8 mouse cellular contexts compared by ENCODE assay signal in the genomic region with DNA sequence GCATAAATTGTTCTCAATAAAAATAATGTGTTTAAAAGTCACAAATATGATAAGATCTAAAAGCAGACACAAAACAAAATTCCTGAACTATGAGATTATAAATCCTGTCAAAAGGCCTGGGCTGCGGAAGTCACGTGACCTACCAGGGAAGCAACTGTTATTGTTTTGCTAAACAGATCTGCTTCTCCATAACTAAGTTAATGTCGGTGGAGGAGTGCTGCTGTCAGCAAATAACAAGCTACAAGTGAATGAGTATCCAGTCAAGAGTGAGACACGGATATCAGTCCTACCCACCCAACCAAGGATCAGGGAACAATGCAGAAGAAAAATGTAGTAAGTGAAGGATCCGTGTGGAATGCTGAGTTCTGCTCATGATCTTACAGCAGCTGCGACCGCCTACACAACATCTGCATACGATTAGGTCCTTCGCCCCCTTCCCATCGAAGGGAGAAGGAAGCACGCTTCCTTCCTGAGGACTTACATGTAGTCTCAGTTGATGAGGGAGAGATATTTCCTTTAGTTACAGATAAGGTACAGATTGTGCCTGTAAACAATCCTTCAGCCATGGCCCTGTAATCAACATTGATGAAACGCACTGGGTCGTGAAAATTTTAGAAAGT. TPM values are rescaled to one million over a fixed set of nuclear protein-coding genes. Genes with fewer than 3 reads are reported as not detected.
DNase-seq lines count a peak whose midpoint lies in the region; ATAC-seq and TF ChIP-seq lines count a peak whose summit lies in the region.
"Had no signal": no experiment of that assay in that cellular context is flagged by ENCODE, and none has a peak within 500 bp of the region (broad histone marks: within the 10 kb centered on the region; RNA-seq: fewer than 3 reads in every experiment).

No protein-coding gene starts in this region.

- no peak overlapping the region for H3K4me3 ChIP-seq in hindbrain, postnatal 0 days (ENCODE audit: low read length)

- 67% methylated on average over 13 of the region's 13 CpGs for WGBS in hindbrain, postnatal 0 days

- no peaks in the 10 kb centered on the region for H3K4me1 ChIP-seq in hindbrain, postnatal 0 days (ENCODE audit: insufficient read depth, low read length)

- no peak for TF ChIP-seq CTCF in hindbrain, postnatal 0 days (IDR thresholded peaks at IDR 0.05; ENCODE audit: low read depth)

- no peaks in the 10 kb centered on the region for H3K27me3 ChIP-seq in hindbrain, postnatal 0 days (ENCODE audit: insufficient read depth, low read length)
- H3K27me3 ChIP-seq: Patski had no signal

- ATAC-seq in cerebellum, adult (ENCODE audit: insufficient number of reproducible peaks, low FRiP score, low TSS enrichment) = no peak
- no peak for ATAC-seq in hindbrain, postnatal 0 days
- ATAC-seq: Patski had no signal

- no peak overlapping the region for H3K9ac ChIP-seq in hindbrain, postnatal 0 days (replicated peaks; ENCODE audit: low read length)

- no peaks in the 10 kb centered on the region for H3K36me3 ChIP-seq in hindbrain, postnatal 0 days (ENCODE audit: insufficient read depth, low read length)

- H3K9me3 ChIP-seq in hindbrain, postnatal 0 days (ENCODE audit: low read length) = no peaks in the 10 kb centered on the region

- DNase-seq in ovary, adult 18-20 months (ENCODE audit: low spot score) = peak; percentile 16
- DNase-seq in ovary, postnatal 14 days (ENCODE audit: low spot score) = no peak
- peak; percentile 70 to 78 for DNase-seq in heart, adult 9 months (ENCODE audit: low spot score in 2 of 2)
- DNase-seq in kidney, postnatal 4 days = peak; percentile 51 to 75
- peak; percentile 9 for DNase-seq in telencephalon, adult 2 months (ENCODE audit: low read depth, low spot score)
- DNase-seq in hindbrain, postnatal 0 days (ENCODE audit: low spot score) = no peak

- no peak overlapping the region for H3K27ac ChIP-seq in hindbrain, postnatal 0 days

- no peak overlapping the region for H3K4me2 ChIP-seq in hindbrain, postnatal 0 days (ENCODE audit: low read depth, low read length)

RNA-seq across cellular contexts. Expression of gene Efcab14, which starts 28.5 kb away (rescaled TPM):
- total RNA-seq in hindbrain, postnatal 0 days (2014; rRNA removed) = 17.1 and 20.5 TPM in 2 replicates
- 17.0 and 17.9 TPM in 2 replicates for polyA plus RNA-seq in hindbrain, postnatal 0 days (2015; fragmentation: Nextera tagmentation; extraction: Ambion mirVana)

Comparison
In these comparisons a context has a peak if more than half of its experiments do, and no peak if none do; other contexts are left out.
1. DNase-seq: peak in ovary, adult 18-20 months (single experiment), heart, adult 9 months (2 of 2), kidney, postnatal 4 days (2 of 2) and telencephalon, adult 2 months (single experiment); none in ovary, postnatal 14 days (single experiment) and hindbrain, postnatal 0 days (single experiment).